Mouse (Mus musculus) MEL (cell line): Measurements from ENCODE around the gene Cirbp. TPM values are rescaled to one million over a fixed set of nuclear protein-coding genes. Genes with fewer than 3 reads are reported as not detected.

ENCODE experiments used
- DNase-seq: peaks from one replicate; pipeline ENCODE4 v3.0.0; 2011; ENCODE audit warnings: low read depth, low spot score
- H3K27ac ChIP-seq: 2 replicates; pipeline ENCODE4 v1.5.1; 2012; ENCODE audit warnings: low read depth, mild to moderate bottlenecking, control low read depth, low read length, moderate library complexity; ENCODE audit not compliant: control insufficient read depth
- H3K27me3 ChIP-seq, 2 experiments: fragments of 150-350 bp in 1 of 2; sonication (generic) in 1 of 2; 2 replicates each; pipeline ENCODE4 v1.6.1; 2012; ENCODE audit warnings: low read length in 2 of 2, mild to moderate bottlenecking in 2 of 2, improper control_type of control experiment in 1 of 2, moderate library complexity in 1 of 2; ENCODE audit not compliant: insufficient read depth in 2 of 2, control insufficient read depth in 1 of 2
- H3K36me3 ChIP-seq, 2 experiments: 2 replicates each; pipeline ENCODE4 v1.6.1; 2012 to 2014; ENCODE audit warnings: low read length in 2 of 2, improper control_type of control experiment in 1 of 2, inconsistent platforms in 1 of 2, mild to moderate bottlenecking in 1 of 2; ENCODE audit not compliant: insufficient read depth in 2 of 2, control insufficient read depth in 1 of 2
- H3K4me1 ChIP-seq, 2 experiments: fragments of 150-350 bp in 1 of 2; sonication (generic) in 1 of 2; 2 replicates each; pipeline ENCODE4 v1.6.1; 2012; ENCODE audit warnings: low read length in 2 of 2, improper control_type of control experiment in 1 of 2, mild to moderate bottlenecking in 1 of 2; ENCODE audit not compliant: insufficient read depth in 2 of 2, control insufficient read depth in 1 of 2
- H3K4me3 ChIP-seq, 2 experiments: fragments of 150-350 bp in 1 of 2; sonication (generic) in 1 of 2; 2 replicates each; pipeline ENCODE4 v1.5.1; 2012; ENCODE audit warnings: low read depth in 2 of 2, low read length in 2 of 2, mild to moderate bottlenecking in 2 of 2, moderate library complexity in 2 of 2, control low read depth in 1 of 2, improper control_type of control experiment in 1 of 2; ENCODE audit not compliant: control insufficient read depth in 1 of 2, insufficient read depth in 1 of 2
- H3K79me2 ChIP-seq: 2 replicates; pipeline ENCODE4 v1.6.1; 2012; ENCODE audit warnings: mild to moderate bottlenecking, low read length, moderate library complexity; ENCODE audit not compliant: control insufficient read depth, poor library complexity, insufficient read depth
- H3K9ac ChIP-seq: 2 replicates; pipeline ENCODE4 v1.6.1; 2012; ENCODE audit warnings: low read depth, mild to moderate bottlenecking, control low read depth, low read length, moderate library complexity; ENCODE audit not compliant: control insufficient read depth, poor library complexity, severe bottlenecking
- H3K9me3 ChIP-seq: fragments of 150-350 bp; sonication (generic); replicated peaks from 2 replicates; pipeline ENCODE4 v1.6.1; 2012; ENCODE audit warnings: mild to moderate bottlenecking, low read length, improper control_type of control experiment, moderate library complexity; ENCODE audit not compliant: insufficient read depth
- CHD2 ChIP-seq: IDR thresholded peaks from 2 replicates; pipeline ENCODE4 v1.6.1; 2011; ENCODE audit warnings: low read length, improper control_type of control experiment
- CTCF ChIP-seq, 3 experiments: IDR thresholded peaks in 2 of 3; conservative IDR thresholded peaks in 1 of 3; 2 replicates each; pipeline ENCODE4 v1.5.1; 2011 to 2012; ENCODE audit warnings: low read length in 3 of 3, low read depth in 2 of 3, mild to moderate bottlenecking in 2 of 3, improper control_type of control experiment in 1 of 3, inconsistent platforms in 1 of 3, mixed read lengths in 1 of 3, moderate library complexity in 1 of 3; ENCODE audit not compliant: control insufficient read depth in 1 of 3, insufficient read depth in 1 of 3, poor library complexity in 1 of 3, severe bottlenecking in 1 of 3
- E2F4 ChIP-seq: IDR thresholded peaks from 2 replicates; pipeline ENCODE4 v1.6.1; 2011; ENCODE audit warnings: low read depth, low read length, improper control_type of control experiment, borderline replicate concordance
- ELF1 ChIP-seq: IDR thresholded peaks from 2 replicates; pipeline ENCODE4 v1.6.1; 2014; ENCODE audit warnings: low read depth, mild to moderate bottlenecking, inconsistent platforms, low read length, improper control_type of control experiment, moderate library complexity
- EP300 ChIP-seq, 2 experiments: IDR thresholded peaks; 2 replicates each; pipeline ENCODE4 v1.6.1; 2011; ENCODE audit warnings: improper control_type of control experiment in 2 of 2, low read length in 2 of 2, low read depth in 1 of 2, mild to moderate bottlenecking in 1 of 2
- ETS1 ChIP-seq: IDR thresholded peaks from 2 replicates; pipeline ENCODE4 v1.6.1; 2012; ENCODE audit warnings: low read depth, mild to moderate bottlenecking, inconsistent platforms, low read length, improper control_type of control experiment, moderate library complexity
- GABPA ChIP-seq: IDR thresholded peaks from 2 replicates; pipeline ENCODE4 v1.6.1; 2012; ENCODE audit warnings: low read depth, mild to moderate bottlenecking, inconsistent platforms, low read length, improper control_type of control experiment, moderate library complexity
- GATA1 ChIP-seq: IDR thresholded peaks from 2 replicates; pipeline ENCODE4 v1.6.1; 2011; ENCODE audit warnings: low read depth, low read length, improper control_type of control experiment
- HCFC1 ChIP-seq: IDR thresholded peaks from 2 replicates; pipeline ENCODE4 v1.6.1; 2012; ENCODE audit warnings: low read depth, mild to moderate bottlenecking, inconsistent platforms, low read length, improper control_type of control experiment, moderate library complexity
- JUND ChIP-seq: IDR thresholded peaks from 2 replicates; pipeline ENCODE4 v1.6.1; 2011; ENCODE audit warnings: low read depth, mild to moderate bottlenecking, improper control_type of control experiment, low read length
- KAT2A ChIP-seq: conservative IDR thresholded peaks from 2 replicates; pipeline ENCODE4 v1.6.1; 2012; ENCODE audit warnings: low read depth, low read length, improper control_type of control experiment, inconsistent platforms
- MAFK ChIP-seq: IDR thresholded peaks from 2 replicates; pipeline ENCODE4 v1.6.1; 2011; ENCODE audit warnings: low read depth, mild to moderate bottlenecking, low read length, improper control_type of control experiment, borderline replicate concordance
- MAX ChIP-seq: IDR thresholded peaks from 2 replicates; pipeline ENCODE4 v1.6.1; 2011; ENCODE audit warnings: low read length, improper control_type of control experiment
- MAZ ChIP-seq: IDR thresholded peaks from 2 replicates; pipeline ENCODE4 v1.6.1; 2012; ENCODE audit warnings: low read depth, mild to moderate bottlenecking, inconsistent platforms, low read length, improper control_type of control experiment
- MXI1 ChIP-seq: IDR thresholded peaks from 2 replicates; pipeline ENCODE4 v1.6.1; 2011; ENCODE audit warnings: mild to moderate bottlenecking, low read depth, low read length, improper control_type of control experiment
- NRF1 ChIP-seq: IDR thresholded peaks from 2 replicates; pipeline ENCODE4 v1.6.1; 2014; ENCODE audit warnings: low read depth, mild to moderate bottlenecking, inconsistent platforms, low read length, improper control_type of control experiment, moderate library complexity; ENCODE audit not compliant: poor library complexity, insufficient read depth, severe bottlenecking
- POLR2AphosphoS2 ChIP-seq: IDR thresholded peaks from 2 replicates; pipeline ENCODE4 v1.6.1; 2011; ENCODE audit warnings: low read length, improper control_type of control experiment
- RAD21 ChIP-seq: IDR thresholded peaks from 2 replicates; pipeline ENCODE4 v1.6.1; 2011; ENCODE audit warnings: mild to moderate bottlenecking, low read depth, low read length, improper control_type of control experiment
- SIN3A ChIP-seq: IDR thresholded peaks from 2 replicates; pipeline ENCODE4 v1.6.1; 2012; ENCODE audit warnings: low read length, improper control_type of control experiment, inconsistent platforms
- TAL1 ChIP-seq: IDR thresholded peaks from 2 replicates; pipeline ENCODE4 v1.6.1; 2012; ENCODE audit warnings: mild to moderate bottlenecking, inconsistent platforms, low read length, moderate library complexity, mixed read lengths
- TBP ChIP-seq: IDR thresholded peaks from 2 replicates; pipeline ENCODE4 v1.8.0; 2011; ENCODE audit warnings: low read depth, low read length, improper control_type of control experiment
- USF2 ChIP-seq, 2 experiments: IDR thresholded peaks; 2 replicates each; pipeline ENCODE4 v1.6.1; 2011 to 2012; ENCODE audit warnings: improper control_type of control experiment in 2 of 2, low read length in 2 of 2, borderline replicate concordance in 1 of 2, inconsistent platforms in 1 of 2, low read depth in 1 of 2, mild to moderate bottlenecking in 1 of 2; ENCODE audit not compliant: insufficient read depth in 1 of 2
- ZC3H11A ChIP-seq: IDR thresholded peaks from 2 replicates; pipeline ENCODE4 v1.6.1; 2012; ENCODE audit warnings: low read depth, mild to moderate bottlenecking, inconsistent platforms, low read length, improper control_type of control experiment
- ZKSCAN1 ChIP-seq: IDR thresholded peaks from 2 replicates; pipeline ENCODE4 v1.6.1; 2012; ENCODE audit warnings: low read depth, mild to moderate bottlenecking, inconsistent platforms, low read length, improper control_type of control experiment, moderate library complexity
- ZNF384 ChIP-seq: IDR thresholded peaks from 2 replicates; pipeline ENCODE4 v1.6.1; 2012; ENCODE audit warnings: low read depth, mild to moderate bottlenecking, inconsistent platforms, low read length, improper control_type of control experiment
- polyA plus RNA-seq, 2 experiments: library from polyadenylated mRNA; stranded (reverse) in 1 of 2; unstranded in 1 of 2; fragments of >175 nt in 1 of 2; fragments of >200 nt in 1 of 2; gene quantifications; 2 replicates each; pipeline versions ENCODE4 v1.2.1 to v1.2.4; 2012; ENCODE audit warnings: low replicate concordance in 2 of 2, low read depth in 1 of 2; ENCODE audit not compliant: insufficient read length in 2 of 2, insufficient read depth in 1 of 2, missing spikeins in 1 of 2
- total RNA-seq: library from RNA; depleted of rRNA; stranded (reverse); fragments of 300-350 nt; gene quantifications from 2 replicates; pipeline ENCODE4 v1.2.3, GENCODE M21; 2012

Gene Cirbp
- total and polyA plus RNA-seq, 3 experiments: 21.2 to 56.6 TPM; not detected in 1

DNA sequence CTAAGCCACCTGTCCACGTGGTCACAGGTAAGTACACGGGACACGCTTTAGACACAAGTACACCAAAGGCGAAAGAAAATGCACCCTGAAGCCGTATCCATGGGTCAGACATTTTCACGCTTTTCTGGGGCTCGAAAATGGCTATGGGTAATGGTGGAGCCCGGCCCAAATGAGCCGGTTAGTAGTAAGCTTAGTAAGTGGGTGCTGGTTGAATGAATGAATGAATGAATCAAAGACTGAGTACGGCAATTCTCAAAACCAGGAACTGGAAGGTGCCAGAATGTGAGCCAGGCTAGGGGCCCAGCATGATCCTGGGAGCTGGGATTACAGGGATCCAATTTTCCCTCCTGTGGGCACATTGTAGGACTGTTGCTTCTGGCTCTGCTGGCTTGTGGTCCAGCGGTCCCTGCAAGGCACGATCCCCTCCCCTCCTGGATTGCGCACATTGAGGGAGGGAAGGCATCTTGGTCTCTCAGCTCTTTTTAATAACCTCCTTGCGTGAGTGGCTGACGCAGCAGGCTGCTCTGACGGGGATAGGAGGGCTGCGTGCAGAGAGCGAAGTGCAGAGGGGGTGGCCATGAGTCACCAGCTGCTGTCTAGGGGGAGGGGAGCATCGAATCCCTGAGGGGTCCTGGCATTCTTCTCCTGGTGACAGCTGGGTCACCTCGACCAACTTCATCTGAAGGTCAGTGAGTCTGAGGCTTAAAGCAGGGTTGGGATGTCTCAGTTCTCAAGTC, at the start of gene Cirbp (continued):
- TF ChIP-seq ZNF384: no peak
- peak; percentile 19; the same call in 1 of the 2 replicates for TF ChIP-seq NRF1
- TF ChIP-seq MAFK: no peak

DNA sequence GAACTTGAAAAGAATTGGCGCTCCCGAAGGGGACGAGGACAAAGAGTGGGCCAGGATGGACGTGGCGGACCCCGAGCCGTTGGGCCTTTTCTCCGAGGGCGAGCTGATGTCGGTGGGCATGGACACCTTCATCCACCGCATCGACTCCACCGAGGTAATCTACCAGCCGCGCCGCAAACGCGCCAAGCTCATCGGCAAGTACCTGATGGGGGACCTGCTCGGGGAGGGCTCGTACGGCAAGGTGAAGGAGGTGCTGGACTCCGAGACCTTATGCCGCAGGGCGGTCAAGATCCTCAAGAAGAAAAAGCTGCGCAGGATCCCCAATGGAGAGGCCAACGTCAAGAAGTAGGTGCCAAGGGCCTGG, 49.2 kb upstream of the Cirbp start:
- peaks cover 0 to 18% of the 10 kb centered on the region in 2 experiments; a peak in 3 of 4 replicates for H3K4me1 ChIP-seq
- peak overlapping the region; percentile 69 to 84 for H3K4me3 ChIP-seq
- no peak for DNase-seq
- H3K27ac ChIP-seq: peak overlapping the region; percentile 71
- no peak for TF ChIP-seq KAT2A
- no peak for TF ChIP-seq TAL1
- TF ChIP-seq GATA1: no peak
- TF ChIP-seq ZC3H11A: no peak
- TF ChIP-seq ZKSCAN1: no peak
- no peak for TF ChIP-seq EP300 (IDR thresholded peaks at IDR 0.05; ENCODE audit: low read depth in 1 of 2, low read length in 2 of 2)
- TF ChIP-seq MAX: no peak
- no peak for TF ChIP-seq ETS1
- TF ChIP-seq POLR2AphosphoS2: 0 out of 2 replicates have a peak, but pooled peaks have one; percentile 35
- H3K27me3 ChIP-seq: no peaks in the 10 kb centered on the region
- peaks cover 2 to 17% of the 10 kb centered on the region in 2 experiments; a peak in 2 of 4 replicates for H3K36me3 ChIP-seq
- peak overlapping the region; percentile 98 for H3K9ac ChIP-seq
- no peaks in the 10 kb centered on the region for H3K9me3 ChIP-seq
- peaks cover 62% of the 10 kb centered on the region for H3K79me2 ChIP-seq

GRCm38 (mm10) chr10:80116927-80117691, 48.7 kb upstream of the Cirbp start:
- H3K9me3 ChIP-seq: no peaks in the 10 kb centered on the region
- peaks cover 68% of the 10 kb centered on the region for H3K79me2 ChIP-seq
- H3K36me3 ChIP-seq: peaks cover 2 to 17% of the 10 kb centered on the region in 2 experiments; a peak in 3 of 4 replicates
- H3K4me3 ChIP-seq: peak overlapping the region; percentile 69 to 84
- H3K9ac ChIP-seq: peak overlapping the region; percentile 98
- no peaks in the 10 kb centered on the region for H3K27me3 ChIP-seq
- peaks cover 0 to 18% of the 10 kb centered on the region in 2 experiments; a peak in 3 of 4 replicates for H3K4me1 ChIP-seq
- DNase-seq: peak; percentile 70
- peak overlapping the region; percentile 71 for H3K27ac ChIP-seq
- TF ChIP-seq TBP (peak; percentile 66), EP300 (IDR thresholded peaks at IDR 0.05; ENCODE audit: low read depth in 1 of 2, low read length in 2 of 2) (peak in 1 of 2 experiments; percentile 47; a peak in 2 of 4 replicates), E2F4 (no peak), GABPA (no peak), MAFK (no peak), JUND (no peak), MAX (0 out of 2 replicates have a peak, but pooled peaks have one; percentile 34), ETS1 (peak; percentile 29; the same call in 1 of the 2 replicates), CHD2 (no peak), ELF1 (no peak), RAD21 (no peak), POLR2AphosphoS2 (no peak), HCFC1 (peak; percentile 47; the same call in 1 of the 2 replicates), NRF1 (peak; percentile 58; the same call in 1 of the 2 replicates), SIN3A (peak; percentile 75), MAZ (no peak), USF2 (IDR thresholded peaks at IDR 0.05; ENCODE audit: borderline replicate concordance in 1 of 2, insufficient read depth in 1 of 2, low read depth in 1 of 2, low read length in 2 of 2) (no peak), CTCF (IDR thresholded peaks at IDR 0.05 in 2 of 3, conservative IDR thresholded peaks at IDR 0.05 in 1 of 3; ENCODE audit: control insufficient read depth in 1 of 3, insufficient read depth in 1 of 3, low read depth in 2 of 3, low read length in 3 of 3, poor library complexity in 1 of 3, severe bottlenecking in 1 of 3) (no peak; a peak in 1 of 6 replicates), TAL1 (peak; percentile 85), MXI1 (peak; percentile 70)
